Mouse (Mus musculus) embryonic fibroblast, embryonic 13.5 days (primary cell): Measurements from ENCODE around the gene Myl7.

Experiments
- CTCF ChIP-seq: IDR thresholded peaks from 2 replicates; pipeline ENCODE4 v1.5.1; 2011; ENCODE audit warnings: mild to moderate bottlenecking, control low read depth, low read length, moderate library complexity, borderline replicate concordance; ENCODE audit not compliant: insufficient read depth
- POLR2A ChIP-seq: IDR thresholded peaks from 2 replicates; pipeline ENCODE4 v1.6.1; 2011; ENCODE audit warnings: low read depth, mild to moderate bottlenecking, control low read depth, low read length, moderate library complexity

- TF ChIP-seq CTCF (no peak), POLR2A (no peak)
These were observed 8.5 kb upstream of the Myl7 start for GRCm38 (mm10) chr11:5907096-5907495.
